Mouse (Mus musculus): ENCODE measurements around the gene Upp1. TPM values are rescaled to one million over a fixed set of nuclear protein-coding genes. Genes with fewer than 3 reads are reported as not detected.
"Not testable (repeated sequence)": the region's sequence is repeated elsewhere in the genome, so short reads cannot be mapped to it uniquely, and the experiment has no call there.

The Upp1 gene
- total RNA-seq, 2 experiments from 2014 or later, result 8.3 to 11.2 TPM

DNA sequence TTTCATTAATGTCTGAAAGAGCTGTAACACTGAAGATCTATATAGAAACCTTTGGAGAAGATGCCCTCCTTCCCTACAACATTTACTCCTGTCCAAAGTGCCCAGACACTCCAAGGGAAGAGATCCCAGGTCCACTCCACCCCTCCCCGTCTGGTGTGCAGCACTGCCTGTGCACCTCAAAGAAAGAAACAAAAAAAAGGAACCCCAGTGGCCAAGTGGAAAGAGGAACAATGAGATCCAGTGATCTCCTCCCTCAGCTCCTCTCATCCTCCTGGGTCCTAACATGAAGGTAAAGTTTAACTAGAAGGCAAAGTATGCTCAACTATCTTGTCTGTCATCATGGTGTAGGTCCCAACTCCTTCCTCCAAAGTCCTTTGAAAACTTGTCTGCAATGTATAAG, 28.8 kb downstream of the Upp1 start:
- DNase-seq, result no peak
- intact Hi-C loops (cut with DNase I), result no loop called here

- intact Hi-C loops (cut with DNase I), result no loop called here
- no peak for DNase-seq
Observed at GRCm38 (mm10) chr11:9148206-9148605, 30.3 kb downstream of the Upp1 start.

DNA sequence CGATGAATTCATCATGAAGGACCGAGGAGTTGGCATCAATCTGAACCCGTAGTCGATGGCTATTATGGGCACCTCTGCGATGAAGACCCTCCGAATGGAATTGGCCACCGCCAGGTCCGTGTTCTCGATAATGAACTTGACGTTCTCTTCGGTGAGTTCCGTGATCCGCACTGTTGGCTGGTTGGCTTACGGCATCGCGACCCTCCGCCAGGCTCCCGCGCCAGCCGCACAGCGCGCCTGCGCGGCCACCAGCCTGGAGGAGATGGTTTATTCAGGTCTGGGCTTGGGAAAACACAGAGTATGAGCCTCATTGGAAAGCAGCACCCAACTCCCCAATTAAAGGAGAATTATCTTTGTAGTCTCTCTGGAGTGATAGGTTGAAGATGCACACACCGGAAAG, 32.5 kb downstream of the Upp1 start:
- DNase-seq; intact Hi-C loops (cut with DNase I): not testable (repeated sequence)

DNA sequence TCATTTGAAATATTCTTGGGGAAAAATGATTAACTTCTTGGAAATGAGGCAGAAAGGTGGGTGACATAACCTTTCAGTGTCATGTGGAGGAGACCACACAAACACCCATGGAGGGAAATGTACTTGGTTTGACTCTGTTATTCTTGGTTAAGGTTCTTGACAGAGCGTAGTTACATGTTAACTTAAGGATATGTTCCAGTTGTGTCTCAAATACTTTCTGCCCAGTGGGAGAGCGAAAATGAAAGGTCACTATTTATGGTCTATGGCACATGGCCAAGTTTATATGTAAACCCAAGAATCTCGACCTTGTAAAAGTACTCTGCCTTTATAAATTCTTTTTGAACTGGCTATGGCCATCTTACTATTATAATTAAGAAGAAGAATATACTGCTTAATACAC, 42.0 kb downstream of the Upp1 start:
- DNase-seq, result no peak
- intact Hi-C loops (cut with DNase I), result no loop called here

GRCm38 (mm10) chr11:9167331-9167730, 49.4 kb downstream of the Upp1 start:
- intact Hi-C loops (cut with DNase I), result no loop called here
- DNase-seq, result no peak

DNA sequence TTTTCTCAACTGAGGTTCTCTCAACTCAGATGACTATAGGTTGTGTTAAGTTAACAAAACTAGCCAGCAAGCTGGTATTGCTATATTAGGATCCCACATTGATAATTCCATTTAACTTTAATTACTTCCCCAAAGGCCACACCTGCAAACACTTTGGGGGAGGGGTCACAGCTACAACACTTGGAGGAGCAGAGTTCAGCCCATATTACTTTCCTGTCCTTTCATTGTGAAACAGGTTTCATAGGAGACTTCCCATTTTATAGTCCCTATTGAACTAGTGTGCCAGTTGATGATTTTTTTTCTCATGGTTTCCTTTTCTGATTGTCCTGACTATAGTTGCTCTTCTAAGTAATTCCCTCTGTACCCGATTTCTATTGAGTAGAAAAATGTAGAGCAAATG, 63.6 kb downstream of the Upp1 start:
- no peak for DNase-seq
- intact Hi-C loops (cut with DNase I), result no loop called here

Other genes starting within 250 kb of the Upp1 start
- gene Pkd1l1, start 144.8 kb upstream of the Upp1 start, total RNA-seq (2021), result under 1 TPM; 0.05 TPM
- gene Hus1, start 106.9 kb upstream of the Upp1 start, total RNA-seq (2021), result 10 to 100 TPM; 10.8 to 12.1 TPM
- gene Gm11992, start 69.5 kb upstream of the Upp1 start, total RNA-seq (2021), result 1 to 10 TPM; 1.1 TPM
- 1 to 10 TPM; 2.7 to 2.8 TPM for gene Sun3, start 69.1 kb upstream of the Upp1 start, total RNA-seq (2021)
- gene Abca13, start 73.8 kb downstream of the Upp1 start, total RNA-seq (2021), result under 1 TPM in 1 of 2 experiments, not detected in 1; 0.02 TPM